15 mouse cellular contexts compared by ENCODE assay signal in the genomic region with DNA sequence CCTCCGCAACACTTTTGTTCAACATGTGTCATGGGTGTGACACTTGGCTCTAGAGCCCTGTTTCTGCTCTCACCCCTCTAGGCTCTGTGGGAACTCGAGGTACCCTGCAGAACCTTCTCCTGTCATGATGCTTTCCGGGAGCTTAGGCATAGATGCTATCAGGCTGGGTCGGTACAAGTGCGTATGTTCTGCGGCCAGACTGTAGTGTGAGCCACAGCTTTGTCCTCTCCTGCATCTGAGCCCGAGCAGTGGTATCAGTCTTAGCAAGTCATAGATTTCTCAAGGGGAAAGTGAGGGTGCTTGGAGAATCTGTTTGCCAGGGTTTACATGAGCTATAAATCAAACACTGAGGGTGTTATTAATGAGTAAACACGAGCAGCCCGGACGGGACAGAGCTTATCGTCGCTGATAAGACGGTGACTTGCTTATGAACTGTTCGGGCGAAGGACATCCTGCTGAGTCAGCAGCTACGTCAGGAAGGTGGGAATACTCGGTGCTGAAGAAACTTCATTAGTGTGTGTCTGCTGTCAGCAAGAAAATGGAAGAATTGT. TPM values are rescaled to one million over a fixed set of nuclear protein-coding genes. Genes with fewer than 3 reads are reported as not detected.
DNase-seq lines count a peak whose midpoint lies in the region; ATAC-seq and TF ChIP-seq lines count a peak whose summit lies in the region.
"Had no signal": no experiment of that assay in that cellular context is flagged by ENCODE, and none has a peak within 500 bp of the region (broad histone marks: within the 10 kb centered on the region; RNA-seq: fewer than 3 reads in every experiment).

No protein-coding gene starts in this region.

- ATAC-seq in liver, postnatal 0 days, result no peak
- no peak for ATAC-seq in liver, embryonic 12.5 days
- peak; percentile 61 for ATAC-seq in megakaryocyte progenitor cell, adult 5-6 weeks (replicated peaks; ENCODE audit: poor library complexity)
- ATAC-seq: activated CD4-positive, CD25-positive, alpha-beta regulatory T cell, adult 4 months had no signal

- WGBS in liver, postnatal 0 days (ENCODE audit: insufficient replicate concordance), result 34% methylated on average over 17 of the region's 17 CpGs
- WGBS in liver, embryonic 12.5 days (ENCODE audit: insufficient replicate concordance), result 36% methylated on average over 17 of the region's 17 CpGs
- 84% methylated on average over 17 of the region's 17 CpGs for WGBS in midbrain, embryonic 10.5 days

- no peaks in the 10 kb centered on the region for H3K36me3 ChIP-seq in liver, postnatal 0 days (replicated peaks; ENCODE audit: insufficient read depth, low read length)
- H3K36me3 ChIP-seq in liver, embryonic 12.5 days, result no peaks in the 10 kb centered on the region
- H3K36me3 ChIP-seq in midbrain, embryonic 10.5 days, result no peaks in the 10 kb centered on the region
- H3K36me3 ChIP-seq: embryonic facial prominence, embryonic 12.5 days; limb, embryonic 12.5 days had no signal

- H3K4me2 ChIP-seq in liver, postnatal 0 days (ENCODE audit: low read depth, low read length), result peak overlapping the region; percentile 32; the same call in 1 of the 2 replicates
- no peak overlapping the region for H3K4me2 ChIP-seq in liver, embryonic 12.5 days
- H3K4me2 ChIP-seq: embryonic facial prominence, embryonic 12.5 days; limb, embryonic 12.5 days had no signal

- no peaks in the 10 kb centered on the region for H3K4me1 ChIP-seq in liver, postnatal 0 days (ENCODE audit: insufficient read depth)
- no peaks in the 10 kb centered on the region for H3K4me1 ChIP-seq in liver, embryonic 12.5 days
- H3K4me1 ChIP-seq in midbrain, embryonic 10.5 days, result no peaks in the 10 kb centered on the region
- H3K4me1 ChIP-seq: embryonic facial prominence, embryonic 12.5 days had no signal

- no peak overlapping the region for H3K9ac ChIP-seq in liver, postnatal 0 days (replicated peaks)
- no peak overlapping the region for H3K9ac ChIP-seq in liver, embryonic 12.5 days
- H3K9ac ChIP-seq: embryonic facial prominence, embryonic 12.5 days; limb, embryonic 12.5 days had no signal

- DNase-seq in adrenal gland, adult (ENCODE audit: inconsistent age in 2 of 2, low spot score in 1 of 2), result peak; percentile 56 to 78
- no peak for DNase-seq in adrenal gland, postnatal 4 days (ENCODE audit: low spot score in 2 of 2)
- no peak for DNase-seq in liver, postnatal 0 days
- peak; percentile 66 to 69 for DNase-seq in adrenal gland, postnatal 36 days
- no peak for DNase-seq in cerebellum, adult 11-12 months
- DNase-seq in midbrain, embryonic 10.5 days (ENCODE audit: low spot score), result no peak
- DNase-seq: gastrocnemius, postnatal 25 days; layer of hippocampus, adult 9-11 months; right cerebral cortex, adult 18-20 months had no signal

- no peak for TF ChIP-seq CTCF in liver, postnatal 0 days (IDR thresholded peaks at IDR 0.05; ENCODE audit: low read depth)

- H3K27me3 ChIP-seq in liver, postnatal 0 days (ENCODE audit: insufficient read depth, low read length), result no peaks in the 10 kb centered on the region
- peaks cover 3% of the 10 kb centered on the region for H3K27me3 ChIP-seq in liver, embryonic 12.5 days (replicated peaks)
- no peaks in the 10 kb centered on the region; the same call in 1 of the 2 replicates for H3K27me3 ChIP-seq in midbrain, embryonic 10.5 days (ENCODE audit: low read depth, poor library complexity, severe bottlenecking)
- H3K27me3 ChIP-seq: embryonic facial prominence, embryonic 12.5 days; limb, embryonic 12.5 days had no signal

- no peak overlapping the region for H3K4me3 ChIP-seq in liver, postnatal 0 days (ENCODE audit: low read depth, low read length)
- no peak overlapping the region for H3K4me3 ChIP-seq in liver, embryonic 12.5 days
- H3K4me3 ChIP-seq in midbrain, embryonic 10.5 days, result no peak overlapping the region
- H3K4me3 ChIP-seq: embryonic facial prominence, embryonic 12.5 days; limb, embryonic 12.5 days had no signal

- no peaks in the 10 kb centered on the region for H3K9me3 ChIP-seq in liver, postnatal 0 days (ENCODE audit: low read length)
- no peaks in the 10 kb centered on the region for H3K9me3 ChIP-seq in liver, embryonic 12.5 days (replicated peaks)
- no peaks in the 10 kb centered on the region for H3K9me3 ChIP-seq in midbrain, embryonic 10.5 days (replicated peaks)
- H3K9me3 ChIP-seq: embryonic facial prominence, embryonic 12.5 days; limb, embryonic 12.5 days had no signal

- no peak overlapping the region for H3K27ac ChIP-seq in liver, postnatal 0 days (ENCODE audit: low read depth)
- no peak overlapping the region for H3K27ac ChIP-seq in liver, embryonic 12.5 days
- H3K27ac ChIP-seq in midbrain, embryonic 10.5 days (replicated peaks), result no peak overlapping the region
- H3K27ac ChIP-seq: embryonic facial prominence, embryonic 12.5 days; limb, embryonic 12.5 days had no signal

- TF ChIP-seq EP300 in liver, postnatal 0 days (IDR thresholded peaks at IDR 0.05; ENCODE audit: low read depth), result no peak

RNA-seq across cellular contexts. Expression of gene F3, which starts 10.1 kb away (rescaled TPM):
- total RNA-seq in adrenal gland, postnatal 4 days (2021), result 1 to 10 TPM; 5.8 to 8.3 TPM
- polyA plus RNA-seq in liver, postnatal 0 days (2015; fragmentation: Nextera tagmentation; extraction: Ambion mirVana), result 1.3 and 1.5 TPM in 2 replicates
- 0.42 and 0.43 TPM in 2 replicates for polyA plus RNA-seq in liver, embryonic 12.5 days (2016; fragmentation: Nextera tagmentation; extraction: Ambion mirVana)
- 10 to 100 TPM; 11.1 to 12.5 TPM for total RNA-seq in adrenal gland, postnatal 36 days (2021)
- 0.15 and 2.0 TPM in 2 replicates for total RNA-seq in megakaryocyte progenitor cell, adult 5-6 weeks (2015)
- 0.71 and 2.5 TPM in 2 replicates for total RNA-seq in megakaryocyte progenitor cell, adult 5-6 weeks (2017)
- 4.6 and 5.8 TPM in 2 replicates for polyA plus RNA-seq in midbrain, embryonic 10.5 days (2016; fragmentation: Nextera tagmentation; extraction: Ambion mirVana)
- polyA plus RNA-seq: activated CD4-positive, CD25-positive, alpha-beta regulatory T cell, adult 4 months had no signal

RNA-seq across cellular contexts. Expression of gene 4930432M17Rik, which starts 42.7 kb away (rescaled TPM):
- not detected for total RNA-seq in adrenal gland, postnatal 4 days (2021)
- polyA plus RNA-seq in liver, postnatal 0 days (2015; fragmentation: Nextera tagmentation; extraction: Ambion mirVana), result not detected in 2 replicates
- polyA plus RNA-seq in liver, embryonic 12.5 days (2016; fragmentation: Nextera tagmentation; extraction: Ambion mirVana), result not detected in 2 replicates
- total RNA-seq in adrenal gland, postnatal 36 days (2021), result not detected
- not detected in 2 replicates for total RNA-seq in megakaryocyte progenitor cell, adult 5-6 weeks (2015)
- not detected in 2 replicates for total RNA-seq in megakaryocyte progenitor cell, adult 5-6 weeks (2017)
- not detected in 2 replicates for polyA plus RNA-seq in midbrain, embryonic 10.5 days (2016; fragmentation: Nextera tagmentation; extraction: Ambion mirVana)
- total RNA-seq: gastrocnemius, postnatal 25 days had no signal
- polyA plus RNA-seq: activated CD4-positive, CD25-positive, alpha-beta regulatory T cell, adult 4 months; embryonic facial prominence, embryonic 12.5 days; forebrain, embryonic 14.5 days; limb, embryonic 12.5 days had no signal

Comparison
In these comparisons a context has a peak if more than half of its experiments do, and no peak if none do; other contexts are left out.
1. DNase-seq: peak in adrenal gland, adult (2 of 2) and adrenal gland, postnatal 36 days (2 of 2); none in adrenal gland, postnatal 4 days (0 of 2), liver, postnatal 0 days (single experiment), cerebellum, adult 11-12 months (single experiment) and midbrain, embryonic 10.5 days (single experiment).